Mouse (Mus musculus): ENCODE results near the gene Slc27a3. TPM values are rescaled to one million over a fixed set of nuclear protein-coding genes. Genes with fewer than 3 reads are reported as not detected.

The Slc27a3 gene
- total and polyA plus RNA-seq, 3 experiments = 66.9 to 384 (median 196) TPM

GRCm38 (mm10) chr3:90340177-90340576, 49.6 kb downstream of the Slc27a3 start:
- no peak for DNase-seq

GRCm38 (mm10) chr3:90338190-90338589, 51.5 kb downstream of the Slc27a3 start:
- DNase-seq = peak; percentile 20

DNA sequence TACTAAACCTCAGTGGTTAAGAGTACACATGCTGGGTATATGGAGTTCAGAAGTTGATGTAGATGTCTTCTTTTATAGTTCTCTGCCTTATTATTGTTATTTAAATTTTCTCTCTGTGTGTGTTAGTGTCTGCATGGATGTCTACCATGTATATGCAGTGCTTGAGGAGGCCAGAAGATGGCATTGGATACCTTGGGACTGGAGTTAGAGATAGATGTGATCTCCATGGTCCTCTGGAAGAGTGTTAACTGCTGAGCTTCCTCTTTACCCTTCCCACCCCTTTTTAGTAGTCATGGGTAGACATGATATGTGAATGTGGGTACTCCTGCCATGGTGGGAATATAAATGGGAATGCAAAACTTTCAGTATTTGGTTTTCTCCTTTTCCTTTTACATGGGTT, 54.2 kb downstream of the Slc27a3 start:
- DNase-seq = no peak

Other genes starting within 250 kb of the Slc27a3 start
- gene Rps27, start 176.3 kb downstream of the Slc27a3 start, total RNA-seq (2021) = 1,000 to 10,000 TPM; 2,025 to 2,159 TPM
- gene Rps27, start 176.3 kb downstream of the Slc27a3 start, polyA plus RNA-seq (2012; rRNA removed) = 179 and 206 TPM in 2 replicates
- gene Rab13, start 176.2 kb downstream of the Slc27a3 start, total RNA-seq (2021) = 10 to 100 TPM; 24.4 to 33.6 TPM
- gene Rab13, start 176.2 kb downstream of the Slc27a3 start, polyA plus RNA-seq (2012; rRNA removed) = 14.3 and 22.0 TPM in 2 replicates
- 10 to 100 TPM; 57.9 to 69.1 TPM for gene Jtb, start 158.3 kb downstream of the Slc27a3 start, total RNA-seq (2021)
- 182 and 198 TPM in 2 replicates for gene Jtb, start 158.3 kb downstream of the Slc27a3 start, polyA plus RNA-seq (2012; rRNA removed)
- gene Creb3l4, start 146.4 kb downstream of the Slc27a3 start, total RNA-seq (2021) = 1 to 10 TPM in 1 of 2 experiments, under 1 TPM in 1; 0.61 to 1.2 TPM
- gene Creb3l4, start 146.4 kb downstream of the Slc27a3 start, polyA plus RNA-seq (2012; rRNA removed) = 0.28 and 0.61 TPM in 2 replicates
- 100 to 1,000 TPM; 124 to 160 TPM for gene Slc39a1, start 141.8 kb downstream of the Slc27a3 start, total RNA-seq (2021)
- gene Slc39a1, start 141.8 kb downstream of the Slc27a3 start, polyA plus RNA-seq (2012; rRNA removed) = 93.2 and 105 TPM in 2 replicates
- 10 to 100 TPM; 41.5 to 46.5 TPM for gene Crtc2, start 135.8 kb downstream of the Slc27a3 start, total RNA-seq (2021)
- gene Crtc2, start 135.8 kb downstream of the Slc27a3 start, polyA plus RNA-seq (2012; rRNA removed) = 60.1 and 74.9 TPM in 2 replicates
- 1 to 10 TPM; 7.8 to 7.9 TPM for gene Dennd4b, start 124.8 kb downstream of the Slc27a3 start, total RNA-seq (2021)
- 27.9 and 28.6 TPM in 2 replicates for gene Dennd4b, start 124.8 kb downstream of the Slc27a3 start, polyA plus RNA-seq (2012; rRNA removed)
- 10 to 100 TPM; 54.8 to 72.5 TPM for gene Gatad2b, start 96.8 kb downstream of the Slc27a3 start, total RNA-seq (2021)
- 15.0 and 20.1 TPM in 2 replicates for gene Gatad2b, start 96.8 kb downstream of the Slc27a3 start, polyA plus RNA-seq (2012; rRNA removed)
- 10 to 100 TPM; 81.0 to 90.6 TPM for gene Ints3, start 43.7 kb upstream of the Slc27a3 start, total RNA-seq (2021)
- gene Ints3, start 43.7 kb upstream of the Slc27a3 start, polyA plus RNA-seq (2012; rRNA removed) = 32.2 and 40.2 TPM in 2 replicates
- gene Npr1, start 75.9 kb upstream of the Slc27a3 start, total RNA-seq (2021) = 100 to 1,000 TPM; 193 to 290 TPM
- 367 and 435 TPM in 2 replicates for gene Npr1, start 75.9 kb upstream of the Slc27a3 start, polyA plus RNA-seq (2012; rRNA removed)
- 10 to 100 TPM; 52.3 to 54.4 TPM for gene Ilf2, start 86.2 kb upstream of the Slc27a3 start, total RNA-seq (2021)
- 8.6 and 10.2 TPM in 2 replicates for gene Ilf2, start 86.2 kb upstream of the Slc27a3 start, polyA plus RNA-seq (2012; rRNA removed)
- 10 to 100 TPM; 72.1 to 73.8 TPM for gene Snapin, start 101.1 kb upstream of the Slc27a3 start, total RNA-seq (2021)
- 23.8 and 32.5 TPM in 2 replicates for gene Snapin, start 101.1 kb upstream of the Slc27a3 start, polyA plus RNA-seq (2012; rRNA removed)
- 100 to 1,000 TPM; 105 to 110 TPM for gene Chtop, start 119.6 kb upstream of the Slc27a3 start, total RNA-seq (2021)
- 34.5 and 37.2 TPM in 2 replicates for gene Chtop, start 119.6 kb upstream of the Slc27a3 start, polyA plus RNA-seq (2012; rRNA removed)
- 100 to 1,000 TPM; 199 to 282 TPM for gene S100a1, start 124.5 kb upstream of the Slc27a3 start, total RNA-seq (2021)
- 81.4 and 98.2 TPM in 2 replicates for gene S100a1, start 124.5 kb upstream of the Slc27a3 start, polyA plus RNA-seq (2012; rRNA removed)
- 10 to 100 TPM; 28.5 to 51.2 TPM for gene S100a13, start 124.5 kb upstream of the Slc27a3 start, total RNA-seq (2021)
- 19.7 and 26.7 TPM in 2 replicates for gene S100a13, start 124.5 kb upstream of the Slc27a3 start, polyA plus RNA-seq (2012; rRNA removed)
- gene S100a14, start 136.9 kb upstream of the Slc27a3 start, total RNA-seq (2021) = under 1 TPM in 1 of 2 experiments, not detected in 1; 0.31 TPM
- gene S100a14, start 136.9 kb upstream of the Slc27a3 start, polyA plus RNA-seq (2012; rRNA removed) = not detected in 2 replicates
- 10 to 100 TPM; 63.5 to 70.4 TPM for gene S100a16, start 147.3 kb upstream of the Slc27a3 start, total RNA-seq (2021)
- gene S100a16, start 147.3 kb upstream of the Slc27a3 start, polyA plus RNA-seq (2012; rRNA removed) = 84.6 and 86.1 TPM in 2 replicates
- under 1 TPM in 1 of 2 experiments, not detected in 1; 0.66 TPM for gene S100a3, start 170.6 kb upstream of the Slc27a3 start, total RNA-seq (2021)
- gene S100a3, start 170.6 kb upstream of the Slc27a3 start, polyA plus RNA-seq (2012; rRNA removed) = 0.46 TPM in 1 of 2 replicates, not detected in the other
- not detected for gene S100a2, start 200.3 kb upstream of the Slc27a3 start, total RNA-seq (2021)
- not detected in 2 replicates for gene S100a2, start 200.3 kb upstream of the Slc27a3 start, polyA plus RNA-seq (2012; rRNA removed)
- gene Gm42674, start 212.0 kb upstream of the Slc27a3 start, total RNA-seq (2021) = not detected
- gene Gm42674, start 212.0 kb upstream of the Slc27a3 start, polyA plus RNA-seq (2012; rRNA removed) = not detected in 2 replicates
- gene S100a4, start 213.8 kb upstream of the Slc27a3 start, total RNA-seq (2021) = 10 to 100 TPM in 1 of 2 experiments, 1 to 10 TPM in 1; 3.1 to 20.7 TPM
- 0.88 and 1.0 TPM in 2 replicates for gene S100a4, start 213.8 kb upstream of the Slc27a3 start, polyA plus RNA-seq (2012; rRNA removed)
- not detected for gene S100a5, start 218.6 kb upstream of the Slc27a3 start, total RNA-seq (2021)
- not detected in 2 replicates for gene S100a5, start 218.6 kb upstream of the Slc27a3 start, polyA plus RNA-seq (2012; rRNA removed)
- gene S100a6, start 222.9 kb upstream of the Slc27a3 start, total RNA-seq (2021) = 100 to 1,000 TPM in 1 of 2 experiments, 10 to 100 TPM in 1; 29.3 to 101 TPM
- 43.4 and 55.2 TPM in 2 replicates for gene S100a6, start 222.9 kb upstream of the Slc27a3 start, polyA plus RNA-seq (2012; rRNA removed)

Measured in adrenal gland, adult 2 months (tissue).